Mouse (Mus musculus) olfactory bulb, adult 2 months (tissue): Measurements from ENCODE around the gene Npm1.

ENCODE experiments used
- CTCF ChIP-seq: fragments of 200-500 bp; IDR thresholded peaks from 2 replicates; pipeline ENCODE4 v1.5.1; 2012; ENCODE audit warnings: low read depth, mild to moderate bottlenecking, low read length, moderate library complexity; ENCODE audit not compliant: insufficient read depth
- POLR2A ChIP-seq: fragments of 200-500 bp; IDR thresholded peaks from 2 replicates; pipeline ENCODE4 v1.6.1; 2012; ENCODE audit warnings: mild to moderate bottlenecking, low read depth, low read length, moderate library complexity; ENCODE audit not compliant: insufficient read depth

GRCm38 (mm10) chr11:33181804-33182203, 18.8 kb upstream of the Npm1 start:
- TF ChIP-seq CTCF (no peak), POLR2A (no peak)
